Mouse (Mus musculus) midbrain, embryonic 13.5 days (tissue): ENCODE results near the gene Gabbr2. TPM values are rescaled to one million over a fixed set of nuclear protein-coding genes. Genes with fewer than 3 reads are reported as not detected.

Source experiments
- ATAC-seq: fragments of 200-750 bp; cut with Nextera tagmentation; 2 replicates; pipeline ENCODE4 v1.8.0; 2017; ENCODE audit warnings: mild to moderate bottlenecking, moderate TSS enrichment, moderate library complexity
- H3K27ac ChIP-seq: fragments of 300-500 bp; sonication (generic); 2 replicates; pipeline ENCODE4 v1.5.1; 2015; ENCODE audit warnings: inconsistent platforms, mild to moderate bottlenecking, moderate library complexity
- H3K27me3 ChIP-seq: fragments of 300-500 bp; sonication (generic); 2 replicates; pipeline ENCODE4 v1.6.1; 2015; ENCODE audit warnings: mild to moderate bottlenecking, inconsistent platforms
- H3K36me3 ChIP-seq: fragments of 300-500 bp; sonication (generic); 2 replicates; pipeline ENCODE4 v1.6.1; 2015; ENCODE audit warnings: mild to moderate bottlenecking, inconsistent platforms
- H3K4me1 ChIP-seq: fragments of 300-500 bp; sonication (generic); replicated peaks from 2 replicates; pipeline ENCODE4 v1.6.1; 2015; ENCODE audit warnings: inconsistent platforms
- H3K4me2 ChIP-seq: fragments of 300-500 bp; sonication (generic); replicated peaks from 2 replicates; pipeline ENCODE4 v1.6.1; 2015; ENCODE audit warnings: moderate library complexity, mild to moderate bottlenecking, inconsistent platforms
- H3K4me3 ChIP-seq: fragments of 300-500 bp; sonication (generic); replicated peaks from 2 replicates; pipeline ENCODE4 v1.5.1; 2015; ENCODE audit warnings: mild to moderate bottlenecking, inconsistent platforms
- H3K9ac ChIP-seq: fragments of 300-500 bp; sonication (generic); replicated peaks from 2 replicates; pipeline ENCODE4 v1.6.1; 2015; ENCODE audit warnings: mild to moderate bottlenecking, inconsistent platforms
- H3K9me3 ChIP-seq: fragments of 300-500 bp; sonication (generic); 2 replicates; pipeline ENCODE4 v1.6.1; 2016; ENCODE audit warnings: mild to moderate bottlenecking, inconsistent platforms
- WGBS: fragments of 180-500 bp; shearing (Covaris S2); methylation state at CpG from one replicate; pipeline ENCODE4 v1.1.7; 2015; 5-methylcytosine and 5-hydroxymethylcytosine counted together
- polyA plus RNA-seq: library from polyadenylated mRNA; unstranded; fragments of >200 nt; fragmentation: Nextera tagmentation; extraction: Ambion mirVana; gene quantifications from 2 replicates; pipeline ENCODE4 v1.2.1, GENCODE M21; 2015

The Gabbr2 gene
- polyA plus RNA-seq, 1 experiment from 2014 or later, result 3.0 TPM

DNA sequence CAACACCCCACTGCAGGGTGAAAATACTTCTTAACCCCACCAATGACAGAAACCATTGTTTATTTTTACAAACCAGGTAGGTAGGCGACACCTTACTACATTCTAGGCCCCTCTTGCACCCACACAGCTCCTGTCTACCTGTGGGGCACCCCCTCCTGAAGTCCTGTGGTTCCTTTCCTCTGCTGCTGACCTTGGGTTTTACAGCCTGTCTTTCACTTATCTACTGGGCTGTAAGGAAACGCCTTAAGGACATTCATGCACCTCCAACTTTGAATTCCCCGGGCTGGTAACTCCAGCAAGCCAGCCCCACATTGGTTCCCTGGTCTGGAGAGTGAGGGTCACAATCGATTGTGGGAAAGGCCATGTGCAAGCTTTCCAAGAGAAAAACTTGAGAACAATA, 34.7 kb downstream of the Gabbr2 start:
- H3K4me3 ChIP-seq, result no peak overlapping the region
- WGBS, result 76% methylated on average over 4 of the region's 4 CpGs
- ATAC-seq, result no peak
- no peak overlapping the region for H3K27ac ChIP-seq
- H3K4me2 ChIP-seq, result no peak overlapping the region
- H3K36me3 ChIP-seq, result no peaks in the 10 kb centered on the region
- no peaks in the 10 kb centered on the region for H3K9me3 ChIP-seq
- no peak overlapping the region for H3K9ac ChIP-seq
- H3K27me3 ChIP-seq, result no peaks in the 10 kb centered on the region
- H3K4me1 ChIP-seq, result no peaks in the 10 kb centered on the region

- H3K27ac ChIP-seq, result no peak overlapping the region
- no peak overlapping the region for H3K4me2 ChIP-seq
- H3K4me3 ChIP-seq, result no peak overlapping the region
- 90% methylated on average over 7 of the region's 7 CpGs for WGBS
- H3K4me1 ChIP-seq, result no peaks in the 10 kb centered on the region
- no peaks in the 10 kb centered on the region for H3K36me3 ChIP-seq
- ATAC-seq, result no peak
- no peaks in the 10 kb centered on the region for H3K9me3 ChIP-seq
- no peaks in the 10 kb centered on the region for H3K27me3 ChIP-seq
- no peak overlapping the region for H3K9ac ChIP-seq
Observed at GRCm38 (mm10) chr4:46953021-46953420, 38.7 kb downstream of the Gabbr2 start.

DNA sequence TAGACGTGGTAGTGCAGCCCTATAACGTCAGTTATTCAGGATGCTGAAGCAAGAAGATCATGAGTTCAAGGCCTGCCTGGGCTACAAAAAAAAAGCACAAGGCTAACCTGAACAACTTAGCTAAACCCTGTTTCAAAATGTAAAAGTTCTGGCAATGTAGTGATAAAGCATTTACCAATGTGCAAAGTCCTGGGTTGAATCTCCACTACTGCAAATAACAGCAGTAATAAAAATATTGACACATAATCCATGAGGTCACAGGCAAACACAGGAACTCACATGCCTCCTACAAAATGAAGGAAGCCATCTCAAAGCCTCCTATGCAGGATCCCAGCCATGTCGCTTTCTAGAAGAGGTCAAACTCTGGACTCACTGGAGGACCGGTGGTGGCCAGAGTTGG, 39.1 kb downstream of the Gabbr2 start:
- Histone ChIP-seq H3K9ac (no peak overlapping the region), H3K27me3 (no peaks in the 10 kb centered on the region), H3K4me2 (no peak overlapping the region), H3K4me1 (no peaks in the 10 kb centered on the region), H3K27ac (no peak overlapping the region), H3K9me3 (no peaks in the 10 kb centered on the region), H3K4me3 (no peak overlapping the region), H3K36me3 (no peaks in the 10 kb centered on the region)
- no peak for ATAC-seq
- WGBS, result 87% methylated on average over 4 of the region's 4 CpGs

GRCm38 (mm10) chr4:46934291-46934690, 57.4 kb downstream of the Gabbr2 start:
- Histone ChIP-seq H3K27ac (no peak overlapping the region), H3K9ac (no peak overlapping the region), H3K36me3 (no peaks in the 10 kb centered on the region), H3K4me1 (peaks cover 23% of the 10 kb centered on the region), H3K4me2 (no peak overlapping the region), H3K27me3 (no peaks in the 10 kb centered on the region), H3K4me3 (no peak overlapping the region), H3K9me3 (no peaks in the 10 kb centered on the region)
- WGBS, result 86% methylated on average over 3 of the region's 3 CpGs
- no peak for ATAC-seq

GRCm38 (mm10) chr4:46933590-46933989, 58.1 kb downstream of the Gabbr2 start:
- H3K4me2 ChIP-seq, result no peak overlapping the region
- peaks cover 23% of the 10 kb centered on the region for H3K4me1 ChIP-seq
- no peaks in the 10 kb centered on the region for H3K27me3 ChIP-seq
- no peak overlapping the region for H3K4me3 ChIP-seq
- H3K36me3 ChIP-seq, result no peaks in the 10 kb centered on the region
- H3K9me3 ChIP-seq, result no peaks in the 10 kb centered on the region
- H3K9ac ChIP-seq, result no peak overlapping the region
- H3K27ac ChIP-seq, result no peak overlapping the region
- ATAC-seq, result no peak
- 80% methylated on average over 2 of the region's 2 CpGs for WGBS

- no peaks in the 10 kb centered on the region for H3K9me3 ChIP-seq
- peaks cover 23% of the 10 kb centered on the region for H3K4me1 ChIP-seq
- no peaks in the 10 kb centered on the region for H3K36me3 ChIP-seq
- WGBS, result 38% methylated on average over 9 of the region's 9 CpGs
- H3K4me2 ChIP-seq, result no peak overlapping the region
- 0 out of 2 replicates have a peak overlapping the region, but pooled peaks have one; percentile 21 for H3K27ac ChIP-seq
- no peak overlapping the region for H3K9ac ChIP-seq
- H3K27me3 ChIP-seq, result no peaks in the 10 kb centered on the region
- peak; percentile 69 for ATAC-seq
- no peak overlapping the region for H3K4me3 ChIP-seq
Observed at GRCm38 (mm10) chr4:46931706-46932397, 59.8 kb downstream of the Gabbr2 start.

DNA sequence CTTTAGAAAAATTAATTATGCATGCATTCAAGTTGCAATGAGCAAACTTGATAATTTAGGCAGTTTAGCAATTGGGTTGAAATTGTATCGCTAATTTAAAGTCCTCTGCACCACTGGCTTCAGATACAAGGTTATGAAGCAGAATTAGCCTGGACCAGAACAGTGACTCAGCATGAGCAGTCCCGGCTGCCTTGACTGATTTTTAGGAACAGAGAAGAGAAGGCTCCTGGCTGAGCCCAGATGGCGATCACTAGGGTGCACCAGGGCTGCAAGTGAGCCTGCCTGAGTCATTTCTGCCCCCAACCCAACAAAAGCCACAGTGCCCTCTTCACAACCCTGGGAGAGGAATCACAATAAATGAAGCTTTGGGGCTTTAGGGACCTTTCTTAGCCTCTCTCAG, 63.6 kb downstream of the Gabbr2 start:
- H3K4me1 ChIP-seq, result peaks cover 25% of the 10 kb centered on the region
- H3K36me3 ChIP-seq, result no peaks in the 10 kb centered on the region
- no peak overlapping the region for H3K4me3 ChIP-seq
- H3K27ac ChIP-seq, result no peak overlapping the region
- 54% methylated on average over 3 of the region's 3 CpGs for WGBS
- no peak for ATAC-seq
- H3K9me3 ChIP-seq, result no peaks in the 10 kb centered on the region
- no peak overlapping the region for H3K4me2 ChIP-seq
- no peaks in the 10 kb centered on the region for H3K27me3 ChIP-seq
- no peak overlapping the region for H3K9ac ChIP-seq

DNA sequence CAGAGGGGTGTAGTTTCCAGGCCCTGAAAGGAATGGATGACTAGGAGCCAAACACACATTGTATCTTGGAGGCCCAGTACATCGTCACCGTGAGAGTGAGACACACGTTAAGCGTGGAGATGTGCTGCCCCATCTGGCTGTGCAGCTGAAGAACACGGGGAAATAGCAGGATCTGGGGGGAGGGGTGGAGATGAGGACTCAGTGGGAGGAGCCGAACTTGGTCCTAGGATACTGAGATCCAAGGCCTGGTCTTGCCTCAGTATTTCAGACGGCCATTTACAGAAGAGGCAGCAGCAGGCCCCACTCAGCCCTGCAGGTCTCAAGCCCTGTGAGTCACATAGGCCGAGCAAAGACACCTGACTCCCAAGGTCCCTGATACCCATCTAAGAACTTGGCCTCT, 72.5 kb downstream of the Gabbr2 start:
- Histone ChIP-seq H3K4me2 (no peak overlapping the region), H3K36me3 (no peaks in the 10 kb centered on the region), H3K27ac (no peak overlapping the region), H3K4me3 (no peak overlapping the region), H3K9me3 (no peaks in the 10 kb centered on the region), H3K9ac (no peak overlapping the region), H3K27me3 (no peaks in the 10 kb centered on the region; the same call in 1 of the 2 replicates), H3K4me1 (peaks cover 13% of the 10 kb centered on the region; the same call in 1 of the 2 replicates)
- WGBS, result 49% methylated on average over 8 of the region's 8 CpGs
- peak; percentile 35; the same call in 1 of the 2 replicates for ATAC-seq

DNA sequence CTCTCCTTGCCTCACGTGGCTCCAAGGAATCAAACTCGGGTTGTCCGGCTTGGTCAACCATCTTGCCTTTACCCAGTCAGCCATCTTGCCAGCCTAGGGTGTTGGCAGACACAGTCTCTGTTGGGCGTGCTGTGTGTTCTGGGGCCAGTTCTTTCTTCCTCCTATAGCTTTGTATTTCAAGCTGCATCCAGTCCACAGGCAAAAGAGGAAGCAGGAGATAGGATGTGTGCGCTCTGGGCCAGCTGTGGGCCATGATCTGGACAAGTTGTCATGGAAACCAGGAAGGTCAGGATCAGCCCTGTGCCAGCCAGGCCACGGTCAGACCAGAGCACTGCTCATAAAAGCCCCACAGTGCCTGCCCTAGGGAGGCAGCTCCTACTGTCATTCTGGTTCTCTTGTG, 74.9 kb downstream of the Gabbr2 start:
- Histone ChIP-seq H3K9me3 (no peaks in the 10 kb centered on the region), H3K4me2 (no peak overlapping the region), H3K27me3 (no peaks in the 10 kb centered on the region; the same call in 1 of the 2 replicates), H3K4me1 (peaks cover 7% of the 10 kb centered on the region; the same call in 1 of the 2 replicates), H3K4me3 (no peak overlapping the region), H3K9ac (no peak overlapping the region), H3K36me3 (no peaks in the 10 kb centered on the region), H3K27ac (no peak overlapping the region)
- no peak for ATAC-seq
- WGBS, result 83% methylated on average over 6 of the region's 6 CpGs

GRCm38 (mm10) chr4:46915934-46916333, 75.7 kb downstream of the Gabbr2 start:
- Histone ChIP-seq H3K27ac (no peak overlapping the region), H3K4me3 (no peak overlapping the region), H3K4me1 (peaks cover 7% of the 10 kb centered on the region; the same call in 1 of the 2 replicates), H3K36me3 (no peaks in the 10 kb centered on the region), H3K27me3 (no peaks in the 10 kb centered on the region; the same call in 1 of the 2 replicates), H3K9me3 (no peaks in the 10 kb centered on the region), H3K4me2 (no peak overlapping the region), H3K9ac (no peak overlapping the region)
- no peak for ATAC-seq
- WGBS, result 90% methylated on average over 12 of the region's 12 CpGs

DNA sequence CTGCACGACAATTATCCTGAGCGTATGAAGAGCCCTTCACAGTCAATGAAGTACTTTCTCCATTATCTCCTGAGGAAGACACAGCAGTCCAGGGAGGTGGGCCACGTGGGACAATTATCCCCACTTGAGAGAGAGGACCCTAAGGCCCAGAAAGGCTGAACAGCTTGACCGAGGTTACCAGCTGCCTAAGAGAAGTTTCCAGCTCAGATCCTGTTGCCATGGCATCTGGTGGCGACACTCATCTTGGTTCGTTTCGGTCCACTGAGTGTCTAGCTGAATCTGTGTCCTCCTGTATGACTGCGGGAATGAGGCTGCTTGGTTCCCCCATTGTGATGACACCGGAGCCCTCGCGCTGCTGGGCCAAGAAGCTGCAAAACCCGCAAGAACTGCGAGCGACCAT, 76.2 kb downstream of the Gabbr2 start:
- peaks cover 7% of the 10 kb centered on the region; the same call in 1 of the 2 replicates for H3K4me1 ChIP-seq
- no peak overlapping the region for H3K9ac ChIP-seq
- H3K36me3 ChIP-seq, result no peaks in the 10 kb centered on the region
- no peak overlapping the region for H3K4me3 ChIP-seq
- H3K4me2 ChIP-seq, result no peak overlapping the region
- 55% methylated on average over 14 of the region's 14 CpGs for WGBS
- no peak overlapping the region for H3K27ac ChIP-seq
- no peaks in the 10 kb centered on the region for H3K9me3 ChIP-seq
- ATAC-seq, result peak; percentile 49; the same call in 1 of the 2 replicates
- H3K27me3 ChIP-seq, result no peaks in the 10 kb centered on the region

DNA sequence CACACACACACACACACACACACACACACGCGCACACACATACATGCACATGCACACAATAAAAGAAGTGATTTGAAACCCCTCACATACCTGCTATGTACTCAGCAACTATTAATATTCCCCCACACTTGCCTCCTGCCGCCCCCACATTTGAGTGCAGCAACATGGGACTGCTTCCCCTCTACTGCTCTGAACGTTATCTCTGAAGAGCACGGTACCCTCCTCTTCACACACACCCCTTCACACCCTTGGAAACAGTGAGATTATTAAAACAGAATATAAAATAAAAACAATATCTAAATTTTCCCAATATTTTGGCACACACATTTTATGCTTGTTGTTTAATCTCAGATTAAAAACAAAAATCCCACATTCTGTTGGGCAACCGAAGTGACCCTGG, 77.1 kb downstream of the Gabbr2 start:
- no peak for ATAC-seq
- Histone ChIP-seq H3K27ac (no peak overlapping the region), H3K36me3 (no peaks in the 10 kb centered on the region), H3K4me1 (peaks cover 7% of the 10 kb centered on the region; the same call in 1 of the 2 replicates), H3K4me2 (no peak overlapping the region), H3K9me3 (peaks cover 3% of the 10 kb centered on the region; the same call in 1 of the 2 replicates), H3K27me3 (no peaks in the 10 kb centered on the region), H3K4me3 (no peak overlapping the region), H3K9ac (no peak overlapping the region)
- WGBS, result 93% methylated on average over 6 of the region's 6 CpGs
